Mouse (Mus musculus) midbrain, embryonic 15.5 days (tissue): ENCODE results near the gene Cyp46a1. TPM values are rescaled to one million over a fixed set of nuclear protein-coding genes. Genes with fewer than 3 reads are reported as not detected.
A peak's percentile ranks its signal among the peaks of the same experiment; 100 is the strongest.

Experiments
- ATAC-seq: fragments of 200-750 bp; cut with Nextera tagmentation; replicated peaks from 2 replicates; pipeline ENCODE4 v1.8.0; 2017; ENCODE audit warnings: moderate TSS enrichment
- H3K27ac ChIP-seq: fragments of 300-500 bp; sonication (generic); 2 replicates; pipeline ENCODE4 v1.5.1; 2015; ENCODE audit warnings: mild to moderate bottlenecking, inconsistent platforms
- H3K27me3 ChIP-seq: fragments of 300-500 bp; sonication (generic); replicated peaks from 2 replicates; pipeline ENCODE4 v1.6.1; 2015; ENCODE audit warnings: inconsistent platforms
- H3K36me3 ChIP-seq: fragments of 300-500 bp; sonication (generic); replicated peaks from 2 replicates; pipeline ENCODE4 v1.6.1; 2015; ENCODE audit warnings: inconsistent platforms
- H3K4me1 ChIP-seq: fragments of 300-500 bp; sonication (generic); 2 replicates; pipeline ENCODE4 v1.6.1; 2015; ENCODE audit warnings: inconsistent platforms
- H3K4me2 ChIP-seq: fragments of 300-500 bp; sonication (generic); 2 replicates; pipeline ENCODE4 v1.6.1; 2015; ENCODE audit warnings: inconsistent platforms, mild to moderate bottlenecking, moderate library complexity
- H3K4me3 ChIP-seq: fragments of 300-500 bp; sonication (generic); 2 replicates; pipeline ENCODE4 v1.5.1; 2015; ENCODE audit warnings: mild to moderate bottlenecking, inconsistent platforms
- H3K9ac ChIP-seq: fragments of 300-500 bp; sonication (generic); 2 replicates; pipeline ENCODE4 v1.6.1; 2015; ENCODE audit warnings: mild to moderate bottlenecking, inconsistent platforms
- H3K9me3 ChIP-seq: fragments of 300-500 bp; sonication (generic); 2 replicates; pipeline ENCODE4 v1.6.1; 2016; ENCODE audit warnings: inconsistent platforms
- WGBS: fragments of 180-500 bp; shearing (Covaris S2); methylation state at CpG from one replicate; pipeline ENCODE4 v1.1.7; 2015; ENCODE audit warnings: mixed read lengths; 5-methylcytosine and 5-hydroxymethylcytosine counted together
- polyA plus RNA-seq: library from polyadenylated mRNA; unstranded; fragments of >200 nt; fragmentation: Nextera tagmentation; extraction: Ambion mirVana; gene quantifications from 2 replicates; pipeline ENCODE4 v1.2.1, GENCODE M21; 2015

The Cyp46a1 gene
- polyA plus RNA-seq, 1 experiment from 2014 or later = 24.9 TPM

DNA sequence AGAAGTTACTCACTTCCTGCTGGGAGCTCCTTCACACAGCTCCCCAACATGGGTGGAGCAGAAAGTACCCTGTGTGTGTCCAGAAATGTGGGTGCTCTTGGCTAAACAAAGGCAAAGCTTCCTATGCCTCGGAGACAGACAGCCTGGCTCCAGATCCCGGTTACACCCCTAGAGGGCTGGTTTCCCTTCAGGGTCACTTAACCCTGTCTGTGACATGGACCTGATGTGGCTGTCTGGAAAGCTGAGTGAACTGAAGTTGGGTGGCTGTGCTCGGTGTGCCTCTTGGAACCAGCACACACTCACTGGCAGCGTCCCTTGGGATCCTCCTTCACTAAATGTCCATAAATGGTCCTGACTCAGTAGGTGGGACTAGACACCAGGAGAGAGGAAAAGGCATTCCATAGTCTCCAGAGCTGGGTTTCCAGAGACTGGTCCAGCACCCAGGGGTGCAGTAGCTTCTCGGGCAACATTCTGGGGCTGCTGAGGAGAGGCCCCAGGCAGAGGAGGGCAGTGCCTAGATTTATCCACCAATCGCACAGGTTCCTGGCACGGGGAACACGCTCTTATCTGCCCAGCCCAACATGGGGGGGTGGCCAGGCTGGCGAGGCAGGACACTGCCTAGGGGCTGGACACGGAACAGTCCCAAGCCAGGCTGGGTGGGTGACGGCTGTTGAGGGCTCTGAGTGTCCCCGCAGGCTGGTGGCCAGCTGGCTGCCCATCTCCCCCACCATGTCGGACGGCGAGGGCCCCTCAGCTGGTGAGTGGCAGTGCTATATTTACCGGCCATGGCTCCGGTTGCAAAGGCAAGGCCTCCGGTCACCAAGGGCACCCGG, 36.6 kb downstream of the Cyp46a1 start, which contains the start of gene Eml1:
TSS of gene Eml1 (plus strand) at position 362 of the 833 bp plus-strand sequence.
- Histone ChIP-seq H3K4me2 (no peak within 1 kb of the TSS), H3K9ac (no peak within 1 kb of the TSS), H3K27ac (no peak within 1 kb of the TSS), H3K9me3 (no peaks in the 10 kb centered on the region), H3K4me3 (no peak within 1 kb of the TSS), H3K4me1 (no peaks in the 10 kb centered on the region), H3K36me3 (no peaks in the 10 kb centered on the region), H3K27me3 (no peaks in the 10 kb centered on the region)
- 78% methylated on average over 19 of the region's 19 CpGs for WGBS
- no peak for ATAC-seq

DNA sequence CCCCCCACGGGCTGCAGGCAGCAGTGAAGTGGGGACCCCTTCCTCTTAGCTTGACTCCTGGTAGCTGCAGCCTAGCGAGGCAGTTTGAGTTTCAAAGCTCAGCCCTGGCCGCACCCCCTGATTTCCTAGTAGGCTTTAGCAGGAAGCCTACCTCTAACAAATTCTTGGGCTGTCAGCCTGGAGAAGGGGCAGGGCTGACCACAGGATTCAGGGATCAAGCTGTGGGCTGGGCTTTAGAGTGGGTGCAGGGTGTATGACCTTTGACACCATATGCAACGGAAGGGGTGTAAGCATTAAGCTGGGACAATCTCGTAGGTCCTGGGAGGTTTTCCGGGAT, 37.2 kb downstream of the Cyp46a1 start:
- 64% methylated on average over 6 of the region's 6 CpGs for WGBS
- Histone ChIP-seq H3K27me3 (no peaks in the 10 kb centered on the region), H3K27ac (no peak overlapping the region), H3K4me1 (no peaks in the 10 kb centered on the region), H3K36me3 (no peaks in the 10 kb centered on the region), H3K9me3 (no peaks in the 10 kb centered on the region), H3K4me3 (no peak overlapping the region), H3K4me2 (no peak overlapping the region), H3K9ac (no peak overlapping the region)
- ATAC-seq = no peak

DNA sequence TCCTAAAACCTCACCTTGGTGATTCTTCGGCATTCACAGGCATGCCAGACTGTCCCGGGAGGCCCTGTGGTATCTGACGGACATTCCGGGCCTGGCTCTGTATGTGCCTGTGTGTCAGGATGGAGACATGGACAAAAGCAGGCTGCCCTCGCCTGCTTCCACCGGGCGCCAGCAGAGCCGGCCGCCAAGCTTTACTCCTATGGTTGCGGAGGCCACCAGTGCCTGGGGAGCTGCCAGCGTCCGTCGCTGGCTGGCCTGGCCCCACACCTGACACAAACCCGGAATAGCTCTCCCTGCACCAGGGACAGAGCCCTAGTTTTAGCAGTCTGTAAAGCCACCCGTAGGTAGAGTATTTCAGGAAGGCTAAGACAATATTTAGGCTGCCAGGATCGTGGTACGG, 38.1 kb downstream of the Cyp46a1 start:
- Histone ChIP-seq H3K27ac (no peak overlapping the region), H3K27me3 (no peaks in the 10 kb centered on the region), H3K4me2 (no peak overlapping the region), H3K9ac (no peak overlapping the region), H3K36me3 (no peaks in the 10 kb centered on the region), H3K4me3 (no peak overlapping the region), H3K4me1 (no peaks in the 10 kb centered on the region), H3K9me3 (no peaks in the 10 kb centered on the region)
- WGBS = 71% methylated on average over 17 of the region's 17 CpGs
- ATAC-seq = no peak

DNA sequence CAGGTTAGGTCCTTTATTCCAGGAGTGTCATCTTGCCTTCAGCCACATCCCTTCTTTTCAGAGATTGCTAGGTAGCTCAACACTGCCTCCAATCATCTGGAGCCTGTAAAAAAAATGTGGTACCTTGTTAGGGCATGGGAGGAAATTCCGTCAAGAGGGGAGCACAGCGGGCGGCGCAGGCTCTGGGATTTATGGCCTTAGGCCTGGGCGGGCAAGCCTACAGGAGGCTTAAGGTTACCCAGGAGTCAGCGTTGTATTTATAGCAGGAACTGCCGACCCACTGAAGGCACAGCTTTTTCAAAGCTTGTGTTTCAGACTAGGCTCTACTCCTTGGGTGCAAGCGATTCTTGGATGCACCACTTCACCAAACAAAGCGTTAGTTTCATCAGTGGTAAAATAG, 39.4 kb downstream of the Cyp46a1 start:
- Histone ChIP-seq H3K27me3 (no peaks in the 10 kb centered on the region), H3K9ac (no peak overlapping the region), H3K4me2 (no peak overlapping the region), H3K27ac (no peak overlapping the region), H3K4me1 (no peaks in the 10 kb centered on the region), H3K4me3 (no peak overlapping the region), H3K9me3 (no peaks in the 10 kb centered on the region), H3K36me3 (no peaks in the 10 kb centered on the region)
- no peak for ATAC-seq
- 78% methylated on average over 9 of the region's 9 CpGs for WGBS

DNA sequence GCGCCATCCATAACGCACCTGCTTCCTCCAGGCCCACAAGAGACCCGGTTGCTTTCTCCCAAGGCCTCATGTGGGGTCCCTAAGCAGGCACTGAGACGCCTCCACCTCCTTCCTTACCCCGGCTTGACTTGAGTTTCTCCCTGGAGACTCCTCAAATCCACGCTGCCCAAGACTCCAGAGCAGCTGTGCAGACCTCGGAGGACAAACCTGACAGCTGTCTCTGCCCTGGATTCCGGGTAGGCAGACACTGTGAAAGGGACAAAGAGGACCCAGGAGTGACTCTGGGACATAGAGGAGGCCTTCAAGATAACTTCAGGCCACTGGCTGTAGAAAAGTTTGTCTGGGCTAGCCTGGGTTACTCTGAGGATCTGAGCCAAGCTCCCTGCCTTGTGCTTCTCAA, 40.5 kb downstream of the Cyp46a1 start:
- Histone ChIP-seq H3K4me1 (no peaks in the 10 kb centered on the region), H3K4me2 (no peak overlapping the region), H3K27ac (no peak overlapping the region), H3K4me3 (no peak overlapping the region), H3K27me3 (no peaks in the 10 kb centered on the region), H3K9ac (no peak overlapping the region), H3K9me3 (no peaks in the 10 kb centered on the region), H3K36me3 (no peaks in the 10 kb centered on the region)
- ATAC-seq = no peak
- WGBS = 80% methylated on average over 8 of the region's 8 CpGs

DNA sequence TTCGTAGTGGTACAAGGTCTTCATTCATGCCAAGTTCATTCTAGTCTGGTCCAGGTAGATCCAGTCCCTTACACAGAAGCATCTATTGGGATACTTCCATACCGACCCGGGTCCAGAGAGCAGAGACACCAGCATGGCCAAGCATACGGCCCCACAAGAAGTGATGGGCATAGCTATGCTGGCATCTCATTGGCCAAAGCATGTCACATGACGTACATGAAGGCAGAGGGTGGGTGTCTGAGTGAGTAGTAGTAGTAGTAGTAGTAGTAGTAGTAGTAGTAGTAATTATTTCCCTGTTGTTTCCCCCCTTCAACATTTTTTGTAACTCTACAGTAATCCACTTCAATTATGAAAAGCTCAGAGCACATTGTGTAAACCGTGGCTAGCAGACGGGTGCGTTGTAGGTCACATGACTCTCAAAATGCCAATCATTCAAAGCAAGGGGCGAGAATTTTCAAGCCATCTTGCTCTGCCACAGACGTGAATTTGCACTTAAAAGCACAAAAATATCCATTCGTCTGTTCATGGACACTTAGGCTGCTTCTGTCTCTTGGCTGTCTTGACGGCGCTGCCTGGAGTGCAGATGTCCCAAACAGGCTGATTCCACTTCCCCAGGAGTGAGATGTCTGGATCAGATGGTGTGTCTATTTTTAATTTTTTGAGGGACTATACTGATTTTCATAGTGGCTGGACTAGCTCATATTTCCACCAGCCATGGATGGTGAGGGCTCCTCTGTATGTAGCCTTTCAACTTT, 44.4 kb downstream of the Cyp46a1 start:
- no peak overlapping the region for H3K4me3 ChIP-seq
- no peak overlapping the region for H3K27ac ChIP-seq
- no peaks in the 10 kb centered on the region for H3K9me3 ChIP-seq
- H3K4me2 ChIP-seq = no peak overlapping the region
- H3K4me1 ChIP-seq = no peaks in the 10 kb centered on the region
- no peak for ATAC-seq
- no peak overlapping the region for H3K9ac ChIP-seq
- no peaks in the 10 kb centered on the region for H3K27me3 ChIP-seq
- H3K36me3 ChIP-seq = no peaks in the 10 kb centered on the region
- 80% methylated on average over 13 of the region's 13 CpGs for WGBS

DNA sequence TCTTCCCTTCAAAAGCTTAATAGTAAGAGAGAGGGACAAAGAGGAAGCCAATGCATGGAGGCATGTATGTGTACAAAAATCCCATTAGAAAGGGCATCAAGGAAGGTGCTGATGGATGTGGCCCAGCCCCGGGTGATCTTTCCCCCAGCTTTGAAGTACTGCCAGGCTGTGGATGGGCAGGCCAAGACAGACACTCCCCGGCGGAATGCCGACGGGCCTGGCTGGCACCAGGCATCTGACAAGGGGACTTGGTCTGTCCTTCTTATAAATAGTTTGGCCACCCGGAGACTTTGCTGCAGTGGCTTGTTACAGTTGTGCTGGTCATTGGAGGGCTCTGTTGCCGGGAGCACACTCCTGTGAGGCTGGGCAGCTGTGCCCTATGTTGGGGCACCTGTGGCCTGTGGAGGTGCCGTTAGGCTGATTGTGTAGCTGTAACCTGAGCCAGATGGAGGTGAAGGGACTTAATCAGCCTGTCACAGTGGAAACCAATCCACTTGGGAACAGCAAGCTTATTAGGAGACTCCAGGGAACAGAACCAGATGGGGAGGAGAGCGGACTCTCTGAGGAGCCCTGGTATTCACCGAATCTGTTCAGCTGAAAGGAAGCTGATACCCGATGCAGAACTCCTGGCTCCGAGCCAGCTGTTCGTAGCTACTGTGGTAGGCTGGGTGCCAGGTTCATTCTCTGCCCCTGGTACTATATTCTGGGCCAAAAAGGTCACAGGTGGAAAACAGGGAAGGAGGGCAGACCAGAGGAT, 52.5 kb downstream of the Cyp46a1 start:
- no peak overlapping the region for H3K27ac ChIP-seq
- WGBS = 54% methylated on average over 13 of the region's 13 CpGs
- H3K27me3 ChIP-seq = no peaks in the 10 kb centered on the region
- H3K9ac ChIP-seq = no peak overlapping the region
- H3K4me3 ChIP-seq = no peak overlapping the region
- no peaks in the 10 kb centered on the region for H3K9me3 ChIP-seq
- H3K4me2 ChIP-seq = no peak overlapping the region
- no peaks in the 10 kb centered on the region for H3K36me3 ChIP-seq
- peaks cover 10% of the 10 kb centered on the region for H3K4me1 ChIP-seq
- peak; percentile 58; the same call in 1 of the 2 replicates for ATAC-seq

DNA sequence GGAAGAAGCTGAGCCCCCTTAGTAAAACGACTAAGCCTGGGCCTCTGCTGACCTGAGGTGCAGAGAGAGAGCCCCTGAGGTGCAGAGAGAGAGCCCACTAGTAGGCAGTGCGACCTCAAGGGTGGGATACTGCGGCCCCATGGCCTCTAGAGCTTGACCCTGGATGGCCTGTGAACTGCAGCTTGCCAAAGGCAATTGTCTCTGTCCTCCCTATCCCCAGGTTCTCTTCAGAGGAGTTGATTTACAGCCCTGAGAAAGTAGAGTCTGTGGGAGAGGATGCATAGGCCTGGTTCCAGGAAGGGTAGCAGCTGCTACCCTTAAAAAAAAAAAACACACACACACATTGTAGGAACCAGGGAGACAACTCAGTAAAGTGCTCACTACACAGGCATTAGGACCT, 55.5 kb downstream of the Cyp46a1 start:
- Histone ChIP-seq H3K27ac (no peak overlapping the region), H3K4me1 (peaks cover 19% of the 10 kb centered on the region), H3K36me3 (no peaks in the 10 kb centered on the region), H3K4me3 (no peak overlapping the region), H3K9me3 (no peaks in the 10 kb centered on the region), H3K4me2 (no peak overlapping the region), H3K9ac (no peak overlapping the region), H3K27me3 (no peaks in the 10 kb centered on the region)
- ATAC-seq = no peak
- 52% methylated on average over 3 of the region's 3 CpGs for WGBS

DNA sequence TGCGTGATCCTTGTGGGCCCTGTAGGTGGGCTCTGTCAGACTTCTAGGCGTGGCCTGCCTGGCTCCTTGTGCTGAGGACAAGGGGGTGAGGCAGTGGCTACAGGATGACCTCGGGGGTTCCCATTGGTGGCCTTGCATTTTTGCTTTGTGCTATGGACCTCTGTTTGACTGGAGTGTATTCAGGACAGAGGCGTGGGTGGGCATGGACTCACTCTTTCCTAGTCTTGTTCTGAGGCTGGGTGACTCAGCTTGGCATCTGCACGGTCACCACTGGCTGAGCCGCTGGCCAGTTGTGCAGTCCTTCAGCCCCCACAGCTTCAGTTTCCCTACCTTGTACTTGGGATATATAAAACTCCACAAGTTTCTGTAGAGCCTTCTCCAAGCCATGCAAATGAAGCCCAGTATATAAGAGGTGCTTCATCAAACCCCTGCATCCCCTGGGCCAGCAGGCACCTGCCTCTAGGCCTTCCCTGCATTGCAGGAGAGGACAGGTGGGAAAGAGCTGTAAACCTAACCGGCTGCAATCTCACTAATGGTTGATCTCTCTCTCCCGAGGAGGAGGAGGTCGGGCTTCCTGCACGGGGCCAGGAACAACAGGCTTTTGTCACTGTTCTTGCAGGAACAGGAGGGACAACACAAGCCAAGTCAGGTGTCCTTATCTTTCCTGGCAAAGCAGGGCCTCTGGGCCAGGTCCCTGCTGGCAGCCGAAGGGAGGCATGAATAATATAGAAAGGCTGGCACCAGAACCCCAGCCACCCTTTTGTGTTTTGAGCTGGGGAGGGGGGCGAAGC, 58.3 kb downstream of the Cyp46a1 start:
- no peak overlapping the region for H3K4me2 ChIP-seq
- H3K27ac ChIP-seq = no peak overlapping the region
- WGBS = 75% methylated on average over 12 of the region's 12 CpGs

DNA sequence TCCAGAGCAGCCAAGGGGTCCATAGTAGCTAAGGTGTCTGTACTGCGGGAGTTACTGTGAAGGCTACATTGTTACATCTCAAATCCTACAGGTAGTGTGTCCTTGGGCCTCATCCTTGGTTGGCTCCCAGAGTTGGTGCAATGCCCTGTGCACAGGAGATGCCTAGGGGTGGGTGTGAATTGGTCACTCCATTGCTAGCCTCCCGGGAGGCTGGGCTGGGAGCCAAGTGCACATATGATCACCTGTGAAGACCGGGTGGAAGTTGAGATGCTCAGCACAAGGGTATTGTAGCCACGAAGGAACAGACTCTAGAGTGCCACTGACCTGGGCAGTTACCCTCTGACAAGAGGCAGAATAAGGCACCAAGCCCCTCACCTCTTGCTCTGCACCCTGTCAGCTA, 58.9 kb downstream of the Cyp46a1 start:
- Histone ChIP-seq H3K9me3 (no peaks in the 10 kb centered on the region), H3K4me3 (no peak overlapping the region), H3K27ac (no peak overlapping the region), H3K4me2 (no peak overlapping the region), H3K36me3 (no peaks in the 10 kb centered on the region), H3K9ac (no peak overlapping the region), H3K4me1 (peaks cover 35% of the 10 kb centered on the region), H3K27me3 (no peaks in the 10 kb centered on the region)
- ATAC-seq = no peak
- 89% methylated on average over 4 of the region's 4 CpGs for WGBS

More for the DNA sequence above, 58.3 kb downstream of the Cyp46a1 start:
- no peaks in the 10 kb centered on the region for H3K27me3 ChIP-seq
- no peak overlapping the region for H3K9ac ChIP-seq
- peaks cover 32% of the 10 kb centered on the region for H3K4me1 ChIP-seq
- no peaks in the 10 kb centered on the region for H3K36me3 ChIP-seq
- no peaks in the 10 kb centered on the region for H3K9me3 ChIP-seq
- no peak for ATAC-seq
- no peak overlapping the region for H3K4me3 ChIP-seq

DNA sequence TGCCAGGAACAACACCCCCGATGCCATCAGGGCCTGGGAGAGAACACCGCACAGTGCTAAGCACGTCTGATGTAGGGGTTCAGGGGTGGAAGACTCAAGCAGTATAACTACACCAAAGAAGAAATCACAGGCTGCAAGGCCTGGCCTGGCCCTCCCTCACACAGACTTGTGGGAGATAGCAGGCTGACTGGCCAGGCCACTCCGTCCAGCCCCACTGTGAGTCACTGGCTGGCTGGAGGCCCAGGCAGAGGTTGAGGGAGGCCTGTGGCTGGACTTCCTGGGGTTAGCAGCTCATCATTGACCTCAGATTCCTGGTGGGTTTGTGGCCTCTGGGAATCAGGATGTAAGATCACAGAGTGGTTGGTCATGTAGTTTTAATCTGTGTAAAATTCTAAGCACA, 59.5 kb downstream of the Cyp46a1 start:
- H3K4me1 ChIP-seq = peaks cover 35% of the 10 kb centered on the region
- H3K4me3 ChIP-seq = no peak overlapping the region
- H3K9ac ChIP-seq = no peak overlapping the region
- no peaks in the 10 kb centered on the region for H3K27me3 ChIP-seq
- no peak for ATAC-seq
- H3K4me2 ChIP-seq = no peak overlapping the region
- H3K9me3 ChIP-seq = no peaks in the 10 kb centered on the region
- no peak overlapping the region for H3K27ac ChIP-seq
- H3K36me3 ChIP-seq = no peaks in the 10 kb centered on the region
- 79% methylated on average over 4 of the region's 4 CpGs for WGBS
